Mouse (Mus musculus) urinary bladder, adult 18-20 months (tissue): Measurements from ENCODE around the gene Rps11.
A peak's percentile ranks its signal among the peaks of the same experiment; 100 is the strongest.
"Not testable (repeated sequence)": the region's sequence is repeated elsewhere in the genome, so short reads cannot be mapped to it uniquely, and the experiment has no call there.

Source experiments
- DNase-seq, 2 experiments: peaks; one replicate each; pipeline ENCODE4 v3.0.0; 2022; ENCODE audit warnings: low spot score in 2 of 2, mixed read lengths in 2 of 2

Gene Rps11

DNA sequence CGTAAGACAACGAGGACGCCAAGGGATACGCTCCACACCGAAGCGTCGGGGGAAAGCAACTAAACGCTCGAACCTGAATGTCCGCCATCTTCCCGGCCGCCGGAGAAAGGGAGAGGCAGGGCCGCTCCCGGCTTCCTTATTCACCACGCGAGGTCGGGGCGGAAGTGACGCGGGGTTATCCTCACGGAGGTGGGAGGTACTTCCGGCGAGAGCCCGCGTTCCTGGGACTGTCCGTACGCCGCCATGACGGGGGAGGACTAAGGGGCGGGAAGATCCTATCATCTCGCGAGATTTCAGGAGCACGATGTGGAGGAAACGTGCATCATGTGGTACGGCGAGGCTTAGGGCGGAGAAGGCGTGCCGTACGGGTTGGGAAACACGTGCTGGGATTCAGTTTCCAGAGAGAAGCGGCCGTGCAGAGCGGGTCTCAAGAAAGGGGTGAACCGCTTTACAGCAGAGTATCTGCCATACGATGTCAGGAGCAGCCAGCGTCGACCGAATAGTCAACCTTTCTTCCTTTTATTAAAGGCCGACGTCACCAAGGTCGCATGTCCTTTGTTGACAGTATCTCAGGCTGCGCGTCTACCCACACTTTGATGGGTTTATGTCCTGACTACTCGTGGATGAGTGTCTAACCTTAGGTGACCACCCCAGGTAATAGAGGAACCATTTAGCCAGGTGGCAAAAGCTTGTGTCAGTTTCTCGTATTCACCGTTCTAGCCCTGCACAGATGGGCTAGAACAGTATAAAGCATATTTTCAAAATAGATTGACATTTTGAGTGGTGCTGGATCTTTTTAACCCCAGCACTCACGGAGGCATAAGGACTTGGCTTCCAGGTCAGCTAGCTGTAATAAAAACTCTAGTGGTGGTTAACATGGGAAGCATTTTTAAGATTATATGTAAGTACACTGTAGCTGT lies at the start of gene Rps11:
Rps11 (minus strand) TSS at position 216 of the 920 bp plus-strand sequence.
- peak; percentile 93 to 99 for DNase-seq

DNA sequence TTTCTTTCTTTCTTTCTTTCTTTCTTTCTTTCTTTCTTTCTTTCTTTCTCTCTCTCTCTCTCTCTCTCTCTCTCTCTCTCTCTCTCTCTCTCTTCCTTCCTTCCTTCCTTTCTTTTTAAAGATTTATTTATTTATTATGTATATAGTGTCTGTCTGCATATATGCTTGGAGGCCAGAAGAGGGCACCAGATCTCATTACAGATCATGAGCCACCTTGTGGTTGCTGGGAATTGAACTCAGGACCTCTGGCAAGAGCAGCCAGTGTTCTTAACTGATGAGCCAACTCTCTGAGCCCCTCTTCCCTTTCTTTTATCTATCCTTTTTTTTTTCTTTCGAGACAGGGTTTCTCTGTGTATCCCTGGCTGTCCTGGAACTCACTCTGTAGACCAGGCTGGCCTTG lies 49.5 kb upstream of the Rps11 start:
- DNase-seq = not testable (repeated sequence)

DNA sequence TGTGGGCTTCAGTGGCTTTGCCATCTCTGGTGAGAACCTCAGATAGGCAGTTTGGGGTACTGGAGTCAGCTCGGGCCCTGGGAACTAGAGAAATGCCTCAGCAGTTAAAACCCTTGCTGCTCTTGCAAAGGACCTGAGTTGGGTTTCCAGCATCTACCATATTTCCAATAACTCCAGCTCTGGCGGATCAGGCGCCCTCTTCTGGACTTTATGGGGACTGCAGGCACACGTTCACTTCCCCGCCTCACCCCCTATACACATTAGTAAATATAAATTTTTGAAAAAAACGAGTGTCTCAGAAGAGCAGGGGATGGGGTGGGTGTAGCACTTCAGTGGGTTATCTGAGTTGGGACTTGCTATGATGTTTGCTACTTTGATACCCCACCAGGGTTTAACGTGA lies 48.7 kb upstream of the Rps11 start:
- no peak for DNase-seq

DNA sequence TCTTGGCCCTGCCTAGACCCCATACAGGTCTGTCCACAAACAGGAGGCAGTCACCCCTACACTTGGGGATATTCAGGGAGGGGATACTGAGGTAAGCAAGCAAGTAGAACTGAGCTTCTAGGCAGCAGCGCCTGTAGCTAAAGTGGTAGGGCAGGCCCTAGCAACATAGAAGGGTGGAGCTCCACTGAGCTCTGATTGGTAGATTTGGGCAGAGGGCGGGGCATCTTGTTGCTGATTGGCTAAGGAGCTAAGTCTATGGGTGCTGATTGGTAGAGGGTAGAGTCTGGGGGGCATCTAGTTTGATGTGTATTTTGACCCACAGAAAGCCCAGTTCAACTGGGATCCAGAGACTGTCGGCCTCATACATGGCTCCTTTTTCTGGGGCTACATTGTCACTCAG lies 45.3 kb upstream of the Rps11 start:
- DNase-seq = no peak

DNA sequence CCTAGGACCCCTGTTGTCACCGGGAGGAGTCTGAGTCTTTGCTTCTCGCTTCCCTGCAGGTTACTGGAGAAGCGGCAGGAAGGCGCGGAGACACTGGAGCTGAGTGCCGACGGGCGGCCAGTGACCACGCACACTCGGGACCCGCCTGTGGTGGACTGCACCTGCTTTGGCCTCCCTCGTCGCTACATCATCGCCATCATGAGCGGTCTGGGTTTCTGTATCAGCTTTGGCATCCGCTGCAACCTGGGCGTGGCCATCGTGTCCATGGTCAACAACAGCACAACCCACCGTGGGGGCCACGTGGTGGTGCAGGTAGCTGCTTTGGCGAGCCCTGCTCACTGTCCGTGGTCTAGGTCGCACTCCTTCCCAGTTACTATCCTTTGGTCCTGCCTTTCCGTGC lies 44.4 kb upstream of the Rps11 start:
- DNase-seq = no peak

DNA sequence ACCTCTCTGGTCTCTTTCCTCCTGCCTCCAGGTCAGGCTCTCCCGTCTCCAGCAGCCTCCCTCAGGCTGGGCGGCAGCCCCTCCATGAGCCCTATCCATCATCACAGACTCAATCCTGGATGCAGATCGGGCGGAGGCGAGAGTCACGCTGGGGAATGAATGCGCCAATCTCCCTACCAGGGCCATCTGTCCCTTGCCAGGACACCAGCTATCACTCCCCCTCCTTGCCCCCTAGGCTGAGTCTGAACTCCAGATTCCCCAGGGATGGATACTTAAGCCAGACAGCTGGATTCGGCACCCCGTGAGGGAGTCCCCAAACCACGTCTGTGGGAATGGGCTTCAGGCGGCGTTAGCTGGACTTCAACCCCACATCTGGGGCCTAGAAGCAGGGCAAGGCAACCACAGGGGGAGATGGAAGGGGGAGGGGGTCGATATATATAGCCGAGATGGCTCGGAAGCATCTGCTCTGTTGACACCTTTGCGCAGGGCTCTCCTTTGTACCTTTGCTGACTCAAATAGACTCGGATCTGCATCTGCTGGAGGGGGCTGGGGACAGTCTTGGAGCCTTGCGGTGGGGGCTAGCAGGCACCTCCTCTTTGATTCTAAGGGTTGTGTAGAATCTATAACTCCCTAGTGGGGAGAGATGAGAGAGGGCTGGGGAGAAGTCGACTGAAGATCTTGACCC lies 43.7 kb upstream of the Rps11 start:
- DNase-seq = no peak

DNA sequence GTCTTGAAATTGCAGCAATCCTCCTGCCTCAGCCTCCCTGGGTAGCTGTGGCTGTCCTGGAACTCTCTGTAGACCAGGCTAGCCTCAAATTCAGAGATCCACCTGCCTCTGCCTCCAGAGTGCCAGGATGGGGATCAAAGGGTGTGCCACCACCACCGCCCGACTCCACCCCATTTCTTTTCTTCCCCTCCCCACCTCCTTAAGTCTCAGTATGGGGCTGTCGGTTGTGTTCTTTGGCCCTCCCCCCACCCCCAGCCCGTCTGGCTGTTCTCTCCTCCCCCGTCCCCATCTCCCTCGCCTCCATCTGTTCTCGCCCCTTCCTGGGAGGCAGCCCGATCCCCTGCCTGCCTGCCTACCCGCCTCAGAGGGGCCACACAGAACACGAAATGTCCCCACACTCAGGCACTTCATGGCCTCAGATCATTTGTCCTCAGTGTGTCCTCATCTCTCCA lies 42.7 kb upstream of the Rps11 start:
- DNase-seq = no peak

DNA sequence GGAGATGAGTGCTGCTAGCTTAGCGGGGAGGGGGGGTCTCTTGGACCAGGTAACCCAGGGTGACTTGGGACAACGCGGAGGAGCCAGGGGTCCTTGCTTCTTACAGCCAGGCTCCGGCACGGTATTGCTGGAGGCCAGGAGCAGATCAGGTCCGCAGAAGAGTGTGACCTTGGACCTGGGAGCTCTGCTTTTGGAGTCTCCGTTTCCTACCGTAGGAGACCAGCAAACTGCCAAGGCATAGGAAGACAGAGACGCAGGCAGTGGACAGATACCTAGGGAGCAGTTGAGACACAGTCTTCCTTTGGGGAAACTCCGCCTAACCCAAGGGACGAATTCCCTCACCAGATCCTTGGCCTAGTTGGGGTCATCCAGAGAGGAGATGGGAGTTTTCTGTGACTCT lies 41.5 kb upstream of the Rps11 start:
- no peak for DNase-seq

DNA sequence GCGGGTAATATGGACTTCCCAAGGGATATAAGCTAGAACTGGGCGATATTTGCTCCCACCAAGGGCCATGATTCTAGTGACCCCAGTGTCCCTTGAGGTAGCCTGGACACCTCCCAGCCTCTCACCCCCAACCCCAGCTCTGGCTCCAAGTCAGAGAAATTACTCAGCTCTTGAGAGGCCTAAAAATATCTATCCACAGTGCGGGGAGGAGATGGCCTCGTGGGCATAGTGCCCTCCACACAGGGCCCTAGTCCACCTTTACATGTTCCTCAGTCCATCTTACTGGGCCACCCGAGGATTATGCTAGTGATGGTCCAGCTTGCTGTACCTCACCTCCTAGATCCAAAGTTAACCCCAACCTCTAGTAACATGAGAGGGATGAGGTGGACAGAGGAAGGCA lies 40.6 kb upstream of the Rps11 start:
- no peak for DNase-seq

DNA sequence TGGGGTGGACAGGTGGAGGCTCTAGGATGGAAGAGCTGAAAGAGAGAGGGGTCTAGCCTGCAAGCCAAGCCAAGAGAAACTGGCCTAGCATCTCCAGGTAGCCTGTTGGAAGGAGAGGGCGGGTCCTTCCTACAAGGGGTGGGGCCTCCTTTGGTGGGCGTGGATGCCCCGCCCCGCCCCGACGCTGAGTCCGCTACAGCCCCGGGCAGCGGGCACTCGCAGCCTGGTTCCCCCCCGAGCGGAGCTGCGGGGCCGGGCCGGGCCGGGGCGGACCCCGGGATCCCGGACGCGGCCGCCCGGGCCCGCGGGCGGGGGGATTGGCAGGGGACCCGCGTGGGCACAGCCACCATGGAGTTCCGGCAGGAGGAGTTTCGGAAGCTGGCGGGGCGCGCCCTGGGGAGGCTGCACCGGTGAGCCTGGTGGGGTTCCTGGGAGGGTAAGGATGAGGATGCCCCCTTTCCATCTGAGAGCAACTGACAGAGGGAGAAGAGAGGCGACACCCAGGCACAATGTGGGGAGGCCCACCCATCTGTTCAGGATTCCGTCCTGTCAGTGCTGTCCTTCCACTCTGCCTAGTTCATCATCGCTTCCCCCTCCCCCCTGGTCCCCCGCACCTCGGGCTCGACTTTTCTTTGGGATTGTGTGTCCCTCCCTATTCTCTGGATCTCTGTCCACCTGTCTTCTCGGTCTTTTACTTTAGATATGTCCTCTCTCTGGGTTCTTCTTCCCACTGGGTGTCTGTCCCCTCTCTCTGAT lies 39.7 kb upstream of the Rps11 start, which contains the start of gene Slc17a7:
Slc17a7 (plus strand) TSS at position 215 of the 756 bp plus-strand sequence.
- DNase-seq = peak in 1 of 2 experiments; percentile 25

DNA sequence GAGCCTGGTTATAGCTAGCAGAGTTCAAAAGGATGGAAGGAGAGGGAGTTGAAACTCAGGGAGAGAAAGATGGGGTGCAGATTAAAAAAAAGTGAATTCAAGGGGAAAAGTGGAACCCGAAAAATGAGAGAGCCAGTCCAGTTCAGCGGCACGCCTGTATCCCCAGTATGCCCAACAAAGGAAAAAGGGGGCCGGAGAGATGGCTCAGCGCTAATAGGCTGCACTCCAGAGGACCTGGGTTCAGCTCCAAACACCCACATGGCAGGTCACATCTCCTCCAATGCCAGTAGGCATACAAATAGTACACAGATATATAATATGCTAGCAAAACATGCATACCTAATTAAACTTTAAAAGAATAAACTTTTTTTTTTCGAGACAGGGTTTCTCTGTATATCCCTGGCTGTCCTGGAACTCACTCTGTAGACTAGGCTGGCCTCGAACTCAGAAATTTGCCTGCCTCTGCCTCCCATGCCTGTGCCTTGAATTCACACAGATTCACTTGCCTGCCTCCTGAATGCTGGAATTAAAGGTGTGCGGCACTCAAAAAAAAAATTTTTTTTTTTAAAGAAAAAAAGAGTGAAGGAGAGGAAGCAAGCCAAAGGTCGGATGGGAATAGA lies 38.9 kb upstream of the Rps11 start:
- no peak for DNase-seq

DNA sequence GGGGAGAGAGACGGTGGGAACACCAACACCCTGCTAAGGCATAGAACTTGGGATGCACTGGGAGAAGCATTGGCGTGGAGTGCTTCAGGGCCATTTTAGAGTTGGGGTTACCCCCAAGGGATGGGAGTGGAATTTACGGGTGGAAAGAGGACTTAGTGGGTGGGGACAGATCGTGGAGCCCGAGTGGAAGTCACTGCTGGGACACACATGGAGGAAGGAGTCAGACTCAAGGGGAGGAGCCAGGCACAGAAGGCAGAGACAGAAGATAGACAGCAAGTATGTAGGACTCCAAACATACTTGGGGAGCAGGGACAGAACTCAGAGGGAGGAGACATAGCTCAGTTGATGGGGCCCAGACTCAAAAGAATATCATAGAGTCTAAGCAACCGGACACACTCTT lies 38.3 kb upstream of the Rps11 start:
- no peak for DNase-seq

DNA sequence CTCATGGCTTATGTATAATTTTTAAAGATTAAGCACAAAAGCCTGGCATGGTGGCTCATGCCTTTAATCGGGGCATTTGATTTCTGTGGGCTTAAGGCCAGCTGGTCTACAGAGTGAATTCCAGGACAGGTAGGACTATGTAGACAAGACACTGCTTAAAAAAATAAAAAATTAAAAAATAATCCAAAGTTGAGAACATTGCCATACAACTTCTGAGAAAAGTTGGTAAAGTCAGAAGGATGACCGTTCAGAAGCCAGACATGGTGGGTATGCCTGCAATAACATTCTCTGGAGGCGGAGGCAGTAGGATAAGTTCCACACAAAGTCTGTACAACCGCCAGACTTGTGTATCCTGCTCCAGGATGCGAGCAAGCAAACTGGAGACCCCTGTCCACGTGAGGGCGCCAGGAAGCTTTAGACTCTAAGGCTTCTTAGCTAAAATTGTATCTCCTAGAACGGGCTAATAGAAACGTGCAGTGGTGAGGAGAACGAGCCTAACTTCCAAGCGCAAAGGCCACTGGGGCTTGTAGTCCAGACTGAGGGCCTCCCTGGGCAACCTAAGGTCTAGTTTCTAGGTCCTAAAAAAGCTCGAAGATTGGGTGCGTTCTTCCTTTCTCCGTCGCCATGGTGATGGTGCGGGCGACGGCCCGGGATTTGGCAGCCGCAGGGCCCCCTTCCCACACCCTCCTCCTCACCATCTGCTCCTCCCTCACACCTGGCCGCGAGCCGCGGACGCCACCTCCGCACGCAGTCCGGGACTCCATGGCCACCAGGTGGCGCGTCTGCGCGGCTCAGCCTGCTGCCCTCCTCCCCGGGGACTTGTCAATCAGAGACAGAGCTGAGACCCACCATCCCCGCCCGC lies 37.6 kb upstream of the Rps11 start:
- DNase-seq = peak; percentile 80 to 96

DNA sequence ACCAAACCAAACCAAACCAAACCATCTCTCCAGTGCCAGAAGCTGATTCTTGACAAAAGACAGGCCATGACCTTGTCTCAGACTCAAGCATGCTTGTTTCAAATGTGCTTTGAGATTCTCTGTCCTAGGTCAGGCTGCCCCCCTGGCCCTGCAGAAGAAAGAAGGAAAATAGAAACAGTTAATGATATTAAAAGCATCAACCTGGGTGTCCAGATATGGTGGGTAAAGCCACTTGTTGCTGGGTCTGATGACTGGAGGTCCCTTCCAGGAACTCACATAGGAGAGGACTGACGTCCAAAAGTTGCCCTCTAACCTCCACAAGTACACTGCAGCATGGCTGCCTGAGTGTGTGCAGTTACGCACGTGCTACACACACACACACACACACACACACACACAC lies 36.6 kb upstream of the Rps11 start:
- DNase-seq = no peak

DNA sequence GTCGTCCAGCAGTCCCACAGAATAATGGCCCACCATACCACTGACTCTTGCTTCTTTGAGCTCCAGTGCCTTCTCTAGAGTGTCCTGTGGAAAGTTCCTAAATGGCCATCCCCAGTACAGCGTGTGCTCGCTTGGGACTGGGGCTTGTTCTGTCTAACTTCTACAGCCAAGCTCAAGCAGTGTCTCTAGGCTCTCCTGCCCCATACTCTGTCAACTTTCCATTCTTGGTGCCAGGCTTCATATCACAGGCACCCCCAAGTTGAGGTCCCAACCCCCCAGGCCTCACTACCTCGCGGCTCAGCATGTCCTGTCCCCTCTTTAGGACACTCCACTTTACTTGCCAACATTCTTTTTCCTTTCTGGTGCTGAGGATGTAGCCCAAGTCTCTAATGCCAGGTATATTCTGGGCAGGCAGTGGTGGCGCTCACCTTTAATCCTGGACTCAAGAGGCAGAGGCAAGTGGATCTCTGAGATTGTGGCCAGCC lies 36.1 kb upstream of the Rps11 start:
- DNase-seq = no peak

DNA sequence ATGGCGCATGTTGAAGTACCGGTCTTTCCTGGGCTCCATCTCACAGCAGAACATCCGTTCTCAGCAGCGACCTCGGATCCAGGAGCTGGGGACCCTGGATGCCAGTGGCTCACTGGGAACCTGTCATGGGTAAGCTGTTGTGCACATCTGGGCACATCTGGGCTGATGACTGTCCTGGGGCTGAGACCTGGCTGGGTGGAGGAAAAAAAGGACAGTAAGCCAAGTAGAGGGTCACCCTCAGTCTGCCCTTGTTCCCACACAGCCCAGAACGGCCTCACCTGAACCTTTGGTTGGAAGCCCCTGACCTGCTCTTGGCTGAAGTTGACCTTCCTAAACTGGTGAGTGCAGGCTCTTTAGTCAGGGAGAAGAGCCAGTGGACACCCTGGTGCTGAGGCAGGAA lies 34.8 kb upstream of the Rps11 start:
- DNase-seq = no peak

DNA sequence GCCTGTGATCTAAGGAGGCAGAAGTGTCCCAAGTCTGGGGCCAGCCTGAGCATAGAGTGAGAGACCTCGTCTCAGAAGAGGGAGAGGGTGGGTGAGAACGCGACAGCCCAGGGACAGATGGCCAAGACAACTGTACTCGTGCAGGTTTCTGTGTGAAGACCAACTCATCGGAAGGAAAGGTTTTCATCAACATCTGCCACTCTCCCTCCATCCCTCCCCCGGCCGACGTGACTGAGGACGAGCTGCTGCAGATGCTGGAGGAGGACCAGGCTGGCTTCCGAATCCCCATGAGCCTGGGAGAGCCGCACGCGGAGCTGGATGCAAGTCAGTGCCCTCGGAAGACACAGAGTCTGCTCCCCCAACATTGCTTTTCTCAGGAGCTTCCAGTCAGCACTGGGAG lies 33.2 kb upstream of the Rps11 start:
- DNase-seq = no peak

DNA sequence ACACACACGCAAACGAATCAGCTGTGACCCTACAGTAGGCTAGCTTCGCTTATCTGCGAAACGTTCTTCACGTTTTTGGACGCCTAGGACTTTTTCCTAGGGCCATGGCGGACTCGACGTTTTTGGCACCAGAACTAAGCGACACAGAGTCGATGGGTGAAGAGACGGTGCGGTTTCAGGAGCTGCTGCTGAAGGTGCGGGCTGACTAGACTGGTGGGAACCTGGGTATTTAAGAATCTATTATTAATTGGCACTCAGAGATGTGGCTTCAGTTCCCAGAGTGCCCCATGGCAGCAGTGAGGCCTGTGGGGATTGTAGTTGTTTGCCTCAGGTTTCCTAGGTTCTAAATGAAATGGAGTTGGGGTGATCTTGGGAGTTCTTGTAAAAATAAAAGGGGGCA lies 32.0 kb upstream of the Rps11 start:
- no peak for DNase-seq

DNA sequence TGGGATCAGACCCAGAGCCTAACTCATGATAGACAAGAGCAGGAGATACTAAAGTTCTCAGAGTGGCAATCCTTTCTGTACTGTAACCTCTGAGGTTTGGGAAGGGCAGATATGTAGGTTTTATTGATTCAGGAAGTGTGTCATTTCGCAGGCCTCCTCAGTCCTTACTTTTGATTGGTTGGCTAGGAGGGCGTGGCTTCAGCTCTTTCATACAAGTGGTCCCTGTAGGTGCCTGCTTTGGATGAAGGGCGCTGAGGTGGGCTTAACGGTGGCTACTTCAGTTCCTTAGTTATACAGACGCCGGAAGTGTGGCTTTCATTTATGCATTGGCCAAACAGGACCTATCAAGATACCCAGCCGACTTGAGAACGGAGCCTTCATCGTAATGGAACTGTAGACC lies 31.4 kb upstream of the Rps11 start:
- DNase-seq = no peak

DNA sequence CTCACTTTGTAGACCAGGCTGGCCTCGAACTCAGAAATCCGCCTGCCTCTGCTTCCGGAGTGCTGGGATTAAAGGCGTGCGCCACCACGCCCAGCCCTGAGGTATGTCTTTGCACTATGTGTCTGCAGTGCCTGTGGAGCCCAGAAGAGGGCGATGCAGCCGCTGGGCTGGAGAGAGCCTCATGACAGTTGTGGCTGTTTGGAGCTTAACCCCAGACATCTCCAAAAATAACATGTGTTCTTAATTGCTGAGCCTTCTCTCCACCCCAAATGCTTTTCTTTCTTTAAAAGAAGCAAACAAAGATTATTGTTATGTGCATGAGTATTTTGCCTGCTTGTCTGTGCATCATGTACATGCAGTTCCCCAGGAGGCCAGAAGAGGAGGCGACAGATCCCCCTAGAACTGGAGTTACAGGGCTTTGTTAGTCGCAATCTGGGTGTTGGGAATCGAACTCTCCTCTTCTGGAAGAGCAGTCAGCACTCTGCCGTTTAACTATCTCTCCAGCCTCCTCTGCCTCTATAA lies 30.8 kb upstream of the Rps11 start:
- peak in 1 of 2 experiments; percentile 41 for DNase-seq
